Mouse (Mus musculus) MEL (cell line): ENCODE measurements around the gene Hsf5. TPM values are rescaled to one million over a fixed set of nuclear protein-coding genes. Genes with fewer than 3 reads are reported as not detected.
A peak's percentile ranks its signal among the peaks of the same experiment; 100 is the strongest.

ENCODE experiments used
- DNase-seq: peaks from one replicate; pipeline ENCODE4 v3.0.0; 2011; ENCODE audit warnings: low read depth, low spot score
- H3K27ac ChIP-seq: 2 replicates; pipeline ENCODE4 v1.5.1; 2012; ENCODE audit warnings: low read depth, mild to moderate bottlenecking, control low read depth, low read length, moderate library complexity; ENCODE audit not compliant: control insufficient read depth
- H3K27me3 ChIP-seq, 2 experiments: fragments of 150-350 bp in 1 of 2; sonication (generic) in 1 of 2; 2 replicates each; pipeline ENCODE4 v1.6.1; 2012; ENCODE audit warnings: low read length in 2 of 2, mild to moderate bottlenecking in 2 of 2, improper control_type of control experiment in 1 of 2, moderate library complexity in 1 of 2; ENCODE audit not compliant: insufficient read depth in 2 of 2, control insufficient read depth in 1 of 2
- H3K36me3 ChIP-seq, 2 experiments: 2 replicates each; pipeline ENCODE4 v1.6.1; 2012 to 2014; ENCODE audit warnings: low read length in 2 of 2, improper control_type of control experiment in 1 of 2, inconsistent platforms in 1 of 2, mild to moderate bottlenecking in 1 of 2; ENCODE audit not compliant: insufficient read depth in 2 of 2, control insufficient read depth in 1 of 2
- H3K4me1 ChIP-seq, 2 experiments: fragments of 150-350 bp in 1 of 2; sonication (generic) in 1 of 2; 2 replicates each; pipeline ENCODE4 v1.6.1; 2012; ENCODE audit warnings: low read length in 2 of 2, improper control_type of control experiment in 1 of 2, mild to moderate bottlenecking in 1 of 2; ENCODE audit not compliant: insufficient read depth in 2 of 2, control insufficient read depth in 1 of 2
- H3K4me3 ChIP-seq, 2 experiments: fragments of 150-350 bp in 1 of 2; sonication (generic) in 1 of 2; 2 replicates each; pipeline ENCODE4 v1.5.1; 2012; ENCODE audit warnings: low read depth in 2 of 2, low read length in 2 of 2, mild to moderate bottlenecking in 2 of 2, moderate library complexity in 2 of 2, control low read depth in 1 of 2, improper control_type of control experiment in 1 of 2; ENCODE audit not compliant: control insufficient read depth in 1 of 2, insufficient read depth in 1 of 2
- H3K79me2 ChIP-seq: 2 replicates; pipeline ENCODE4 v1.6.1; 2012; ENCODE audit warnings: mild to moderate bottlenecking, low read length, moderate library complexity; ENCODE audit not compliant: control insufficient read depth, poor library complexity, insufficient read depth
- H3K9ac ChIP-seq: 2 replicates; pipeline ENCODE4 v1.6.1; 2012; ENCODE audit warnings: low read depth, mild to moderate bottlenecking, control low read depth, low read length, moderate library complexity; ENCODE audit not compliant: control insufficient read depth, poor library complexity, severe bottlenecking
- H3K9me3 ChIP-seq: fragments of 150-350 bp; sonication (generic); replicated peaks from 2 replicates; pipeline ENCODE4 v1.6.1; 2012; ENCODE audit warnings: mild to moderate bottlenecking, low read length, improper control_type of control experiment, moderate library complexity; ENCODE audit not compliant: insufficient read depth
- BHLHE40 ChIP-seq: IDR thresholded peaks from 2 replicates; pipeline ENCODE4 v1.6.1; 2012; ENCODE audit warnings: low read depth, mild to moderate bottlenecking, inconsistent platforms, low read length, improper control_type of control experiment, borderline replicate concordance
- CHD1 ChIP-seq: IDR thresholded peaks from 2 replicates; pipeline ENCODE4 v1.6.1; 2012; ENCODE audit warnings: low read depth, mild to moderate bottlenecking, inconsistent platforms, low read length, improper control_type of control experiment
- CHD2 ChIP-seq: IDR thresholded peaks from 2 replicates; pipeline ENCODE4 v1.6.1; 2011; ENCODE audit warnings: low read length, improper control_type of control experiment
- CTCF ChIP-seq, 3 experiments: IDR thresholded peaks in 2 of 3; conservative IDR thresholded peaks in 1 of 3; 2 replicates each; pipeline ENCODE4 v1.5.1; 2011 to 2012; ENCODE audit warnings: low read length in 3 of 3, low read depth in 2 of 3, mild to moderate bottlenecking in 2 of 3, improper control_type of control experiment in 1 of 3, inconsistent platforms in 1 of 3, mixed read lengths in 1 of 3, moderate library complexity in 1 of 3; ENCODE audit not compliant: control insufficient read depth in 1 of 3, insufficient read depth in 1 of 3, poor library complexity in 1 of 3, severe bottlenecking in 1 of 3
- E2F4 ChIP-seq: IDR thresholded peaks from 2 replicates; pipeline ENCODE4 v1.6.1; 2011; ENCODE audit warnings: low read depth, low read length, improper control_type of control experiment, borderline replicate concordance
- ELF1 ChIP-seq: IDR thresholded peaks from 2 replicates; pipeline ENCODE4 v1.6.1; 2014; ENCODE audit warnings: low read depth, mild to moderate bottlenecking, inconsistent platforms, low read length, improper control_type of control experiment, moderate library complexity
- ETS1 ChIP-seq: IDR thresholded peaks from 2 replicates; pipeline ENCODE4 v1.6.1; 2012; ENCODE audit warnings: low read depth, mild to moderate bottlenecking, inconsistent platforms, low read length, improper control_type of control experiment, moderate library complexity
- GATA1 ChIP-seq: IDR thresholded peaks from 2 replicates; pipeline ENCODE4 v1.6.1; 2011; ENCODE audit warnings: low read depth, low read length, improper control_type of control experiment
- HCFC1 ChIP-seq: IDR thresholded peaks from 2 replicates; pipeline ENCODE4 v1.6.1; 2012; ENCODE audit warnings: low read depth, mild to moderate bottlenecking, inconsistent platforms, low read length, improper control_type of control experiment, moderate library complexity
- JUND ChIP-seq: IDR thresholded peaks from 2 replicates; pipeline ENCODE4 v1.6.1; 2011; ENCODE audit warnings: low read depth, mild to moderate bottlenecking, improper control_type of control experiment, low read length
- KAT2A ChIP-seq: conservative IDR thresholded peaks from 2 replicates; pipeline ENCODE4 v1.6.1; 2012; ENCODE audit warnings: low read depth, low read length, improper control_type of control experiment, inconsistent platforms
- MAFK ChIP-seq: IDR thresholded peaks from 2 replicates; pipeline ENCODE4 v1.6.1; 2011; ENCODE audit warnings: low read depth, mild to moderate bottlenecking, low read length, improper control_type of control experiment, borderline replicate concordance
- MAX ChIP-seq: IDR thresholded peaks from 2 replicates; pipeline ENCODE4 v1.6.1; 2011; ENCODE audit warnings: low read length, improper control_type of control experiment
- MAZ ChIP-seq: IDR thresholded peaks from 2 replicates; pipeline ENCODE4 v1.6.1; 2012; ENCODE audit warnings: low read depth, mild to moderate bottlenecking, inconsistent platforms, low read length, improper control_type of control experiment
- MXI1 ChIP-seq: IDR thresholded peaks from 2 replicates; pipeline ENCODE4 v1.6.1; 2011; ENCODE audit warnings: mild to moderate bottlenecking, low read depth, low read length, improper control_type of control experiment
- MYB ChIP-seq: IDR thresholded peaks from 2 replicates; pipeline ENCODE4 v1.6.1; 2011; ENCODE audit warnings: mild to moderate bottlenecking, low read depth, low read length, improper control_type of control experiment
- NRF1 ChIP-seq: IDR thresholded peaks from 2 replicates; pipeline ENCODE4 v1.6.1; 2014; ENCODE audit warnings: low read depth, mild to moderate bottlenecking, inconsistent platforms, low read length, improper control_type of control experiment, moderate library complexity; ENCODE audit not compliant: poor library complexity, insufficient read depth, severe bottlenecking
- POLR2A ChIP-seq, 2 experiments: IDR thresholded peaks; 2 replicates each; pipeline ENCODE4 v1.6.1; 2011 to 2012; ENCODE audit warnings: low read length in 2 of 2, mild to moderate bottlenecking in 2 of 2, control low read depth in 1 of 2, improper control_type of control experiment in 1 of 2, low read depth in 1 of 2, moderate library complexity in 1 of 2; ENCODE audit not compliant: control insufficient read depth in 1 of 2, insufficient read depth in 1 of 2, poor library complexity in 1 of 2
- POLR2AphosphoS2 ChIP-seq: IDR thresholded peaks from 2 replicates; pipeline ENCODE4 v1.6.1; 2011; ENCODE audit warnings: low read length, improper control_type of control experiment
- RAD21 ChIP-seq: IDR thresholded peaks from 2 replicates; pipeline ENCODE4 v1.6.1; 2011; ENCODE audit warnings: mild to moderate bottlenecking, low read depth, low read length, improper control_type of control experiment
- RCOR1 ChIP-seq: IDR thresholded peaks from 2 replicates; pipeline ENCODE4 v1.6.1; 2012; ENCODE audit warnings: low read depth, mild to moderate bottlenecking, inconsistent platforms, low read length, improper control_type of control experiment
- SMC3 ChIP-seq: IDR thresholded peaks from 2 replicates; pipeline ENCODE4 v1.6.1; 2011; ENCODE audit warnings: low read depth, low read length, improper control_type of control experiment
- TAL1 ChIP-seq: IDR thresholded peaks from 2 replicates; pipeline ENCODE4 v1.6.1; 2012; ENCODE audit warnings: mild to moderate bottlenecking, inconsistent platforms, low read length, moderate library complexity, mixed read lengths
- TBP ChIP-seq: IDR thresholded peaks from 2 replicates; pipeline ENCODE4 v1.8.0; 2011; ENCODE audit warnings: low read depth, low read length, improper control_type of control experiment
- TCF12 ChIP-seq: IDR thresholded peaks from 2 replicates; pipeline ENCODE4 v1.6.1; 2014; ENCODE audit warnings: low read depth, mild to moderate bottlenecking, inconsistent platforms, low read length, improper control_type of control experiment, moderate library complexity
- UBTF ChIP-seq: IDR thresholded peaks from 2 replicates; pipeline ENCODE4 v1.6.1; 2012; ENCODE audit warnings: low read depth, mild to moderate bottlenecking, inconsistent platforms, low read length, improper control_type of control experiment, moderate library complexity, borderline replicate concordance; ENCODE audit not compliant: insufficient read depth
- USF1 ChIP-seq: IDR thresholded peaks from 2 replicates; pipeline ENCODE4 v1.6.1; 2014; ENCODE audit warnings: low read depth, mild to moderate bottlenecking, inconsistent platforms, low read length, improper control_type of control experiment, moderate library complexity
- USF2 ChIP-seq, 2 experiments: IDR thresholded peaks; 2 replicates each; pipeline ENCODE4 v1.6.1; 2011 to 2012; ENCODE audit warnings: improper control_type of control experiment in 2 of 2, low read length in 2 of 2, borderline replicate concordance in 1 of 2, inconsistent platforms in 1 of 2, low read depth in 1 of 2, mild to moderate bottlenecking in 1 of 2; ENCODE audit not compliant: insufficient read depth in 1 of 2
- ZC3H11A ChIP-seq: IDR thresholded peaks from 2 replicates; pipeline ENCODE4 v1.6.1; 2012; ENCODE audit warnings: low read depth, mild to moderate bottlenecking, inconsistent platforms, low read length, improper control_type of control experiment
- ZKSCAN1 ChIP-seq: IDR thresholded peaks from 2 replicates; pipeline ENCODE4 v1.6.1; 2012; ENCODE audit warnings: low read depth, mild to moderate bottlenecking, inconsistent platforms, low read length, improper control_type of control experiment, moderate library complexity
- ZMIZ1 ChIP-seq: IDR thresholded peaks from 2 replicates; pipeline ENCODE4 v1.6.1; 2012; ENCODE audit warnings: low read depth, mild to moderate bottlenecking, inconsistent platforms, low read length, improper control_type of control experiment, moderate library complexity
- ZNF384 ChIP-seq: IDR thresholded peaks from 2 replicates; pipeline ENCODE4 v1.6.1; 2012; ENCODE audit warnings: low read depth, mild to moderate bottlenecking, inconsistent platforms, low read length, improper control_type of control experiment
- polyA plus RNA-seq, 2 experiments: library from polyadenylated mRNA; stranded (reverse) in 1 of 2; unstranded in 1 of 2; fragments of >175 nt in 1 of 2; fragments of >200 nt in 1 of 2; gene quantifications; 2 replicates each; pipeline versions ENCODE4 v1.2.1 to v1.2.4; 2012; ENCODE audit warnings: low replicate concordance in 2 of 2, low read depth in 1 of 2; ENCODE audit not compliant: insufficient read length in 2 of 2, insufficient read depth in 1 of 2, missing spikeins in 1 of 2
- total RNA-seq: library from RNA; depleted of rRNA; stranded (reverse); fragments of 300-350 nt; gene quantifications from 2 replicates; pipeline ENCODE4 v1.2.3, GENCODE M21; 2012

Gene Hsf5
- total and polyA plus RNA-seq, 3 experiments = 0.03 TPM; not detected in 2

DNA sequence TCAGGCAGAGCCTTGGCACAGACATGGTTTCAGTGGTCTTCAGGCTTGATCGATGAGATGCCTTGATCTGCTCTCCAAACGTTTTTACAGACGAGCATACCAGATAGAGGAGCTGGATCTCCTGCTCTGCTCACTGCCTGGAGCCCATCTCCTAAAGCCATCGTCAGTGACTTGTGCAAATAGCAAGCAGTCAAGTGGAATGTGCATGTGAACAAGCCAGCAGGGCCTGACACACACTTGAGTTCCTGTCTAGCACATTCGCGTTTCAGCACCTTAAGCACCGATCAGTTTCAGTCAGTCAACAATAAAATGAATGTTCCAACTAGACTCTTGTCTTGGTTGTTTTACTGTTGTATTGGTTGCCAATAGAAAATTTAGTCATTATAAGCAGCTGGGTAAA, 42.3 kb downstream of the Hsf5 start:
- H3K4me1 ChIP-seq = no peaks in the 10 kb centered on the region
- no peak overlapping the region for H3K27ac ChIP-seq
- H3K79me2 ChIP-seq = peaks cover under 1% of the 10 kb centered on the region; the same call in 1 of the 2 replicates
- no peak overlapping the region for H3K9ac ChIP-seq
- no peak for DNase-seq
- peaks cover 0 to 3% of the 10 kb centered on the region in 2 experiments; a peak in 1 of 4 replicates for H3K36me3 ChIP-seq
- H3K4me3 ChIP-seq = no peak overlapping the region
- H3K27me3 ChIP-seq = peaks cover under 1 to 3% of the 10 kb centered on the region in 2 experiments
- TF ChIP-seq POLR2A (IDR thresholded peaks at IDR 0.05; ENCODE audit: control insufficient read depth in 1 of 2, insufficient read depth in 1 of 2, low read depth in 1 of 2, low read length in 2 of 2, poor library complexity in 1 of 2) (no peak), ZMIZ1 (no peak), TBP (no peak), MXI1 (no peak), RAD21 (no peak)
- H3K9me3 ChIP-seq = no peaks in the 10 kb centered on the region

DNA sequence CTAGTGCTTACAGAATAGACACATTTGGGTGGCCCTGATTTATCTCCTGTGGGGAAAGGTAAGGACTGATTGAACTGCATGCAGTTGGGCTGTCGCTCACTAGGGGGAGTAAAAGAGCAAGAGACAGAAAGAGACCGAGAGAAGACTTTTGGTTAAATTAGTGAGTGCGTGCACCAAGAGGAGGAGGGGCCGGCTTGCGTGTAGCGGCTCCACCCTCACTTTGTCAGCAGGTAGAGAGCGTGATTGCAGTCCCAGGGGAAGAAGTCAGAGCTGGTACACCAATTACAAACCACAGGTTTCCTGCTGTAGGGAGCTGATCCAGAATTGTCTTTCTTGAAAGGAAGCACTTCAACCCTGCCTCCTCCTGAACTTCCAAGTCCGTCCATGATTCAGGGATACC, 45.4 kb downstream of the Hsf5 start, which contains the start of gene Rnf43:
Gene Rnf43, plus strand, starts transcription at position 316 of the 400 bp plus-strand sequence.
- peak within 1 kb of the TSS; percentile 30 for H3K9ac ChIP-seq
- H3K4me3 ChIP-seq = peak within 1 kb of the TSS; percentile 40 to 48
- H3K27ac ChIP-seq = no peak within 1 kb of the TSS
- TF ChIP-seq SMC3 = peak; percentile 98
- no peak for TF ChIP-seq ELF1
- no peak; the same call in 1 of the 2 replicates for TF ChIP-seq HCFC1
- TF ChIP-seq CTCF (IDR thresholded peaks at IDR 0.05 in 2 of 3, conservative IDR thresholded peaks at IDR 0.05 in 1 of 3; ENCODE audit: control insufficient read depth in 1 of 3, insufficient read depth in 1 of 3, low read depth in 2 of 3, low read length in 3 of 3, poor library complexity in 1 of 3, severe bottlenecking in 1 of 3) = peak; percentile 74 to 98 (median 89)
- TF ChIP-seq ZC3H11A = peak; percentile 99
- TF ChIP-seq ZMIZ1 = no peak
- TF ChIP-seq MAFK = no peak
- TF ChIP-seq MYB = no peak
- no peak for TF ChIP-seq ZNF384
- TF ChIP-seq MAX = 0 out of 2 replicates have a peak, but pooled peaks have one; percentile 26
- no peak for TF ChIP-seq E2F4
- no peak for TF ChIP-seq POLR2AphosphoS2
- TF ChIP-seq NRF1 = no peak
- TF ChIP-seq GATA1 = peak; percentile 37; the same call in 1 of the 2 replicates
- no peak for TF ChIP-seq CHD2
- TF ChIP-seq JUND = no peak
- TF ChIP-seq ZKSCAN1 = no peak
- TF ChIP-seq USF2 (IDR thresholded peaks at IDR 0.05; ENCODE audit: borderline replicate concordance in 1 of 2, insufficient read depth in 1 of 2, low read depth in 1 of 2, low read length in 2 of 2) = no peak
- TF ChIP-seq BHLHE40 = peak; percentile 8; the same call in 1 of the 2 replicates
- TF ChIP-seq RCOR1 = 0 out of 2 replicates have a peak, but pooled peaks have one; percentile 63
- no peak for TF ChIP-seq KAT2A
- no peak for TF ChIP-seq CHD1
- no peak for TF ChIP-seq TAL1
- TF ChIP-seq TBP = peak; percentile 40; the same call in 1 of the 2 replicates
- no peak for TF ChIP-seq USF1
- TF ChIP-seq MAZ = peak; percentile 77; the same call in 1 of the 2 replicates
- no peak for TF ChIP-seq TCF12
- no peak for TF ChIP-seq UBTF
- TF ChIP-seq ETS1 = 0 out of 2 replicates have a peak, but pooled peaks have one; percentile 39

More for the DNA sequence above, 45.4 kb downstream of the Hsf5 start, which contains the start of gene Rnf43:
- Histone ChIP-seq H3K9me3 (no peaks in the 10 kb centered on the region), H3K79me2 (peaks cover 14% of the 10 kb centered on the region), H3K27me3 (peaks cover 6 to 11% of the 10 kb centered on the region in 2 experiments), H3K4me1 (peaks cover 0 to under 1% of the 10 kb centered on the region in 2 experiments; a peak in 1 of 4 replicates), H3K36me3 (peaks cover 0 to 5% of the 10 kb centered on the region in 2 experiments; a peak in 2 of 4 replicates)
- peak; percentile 93 for DNase-seq
